Mouse (Mus musculus): ENCODE data around the gene Themis2.

Themis2 gene

DNA sequence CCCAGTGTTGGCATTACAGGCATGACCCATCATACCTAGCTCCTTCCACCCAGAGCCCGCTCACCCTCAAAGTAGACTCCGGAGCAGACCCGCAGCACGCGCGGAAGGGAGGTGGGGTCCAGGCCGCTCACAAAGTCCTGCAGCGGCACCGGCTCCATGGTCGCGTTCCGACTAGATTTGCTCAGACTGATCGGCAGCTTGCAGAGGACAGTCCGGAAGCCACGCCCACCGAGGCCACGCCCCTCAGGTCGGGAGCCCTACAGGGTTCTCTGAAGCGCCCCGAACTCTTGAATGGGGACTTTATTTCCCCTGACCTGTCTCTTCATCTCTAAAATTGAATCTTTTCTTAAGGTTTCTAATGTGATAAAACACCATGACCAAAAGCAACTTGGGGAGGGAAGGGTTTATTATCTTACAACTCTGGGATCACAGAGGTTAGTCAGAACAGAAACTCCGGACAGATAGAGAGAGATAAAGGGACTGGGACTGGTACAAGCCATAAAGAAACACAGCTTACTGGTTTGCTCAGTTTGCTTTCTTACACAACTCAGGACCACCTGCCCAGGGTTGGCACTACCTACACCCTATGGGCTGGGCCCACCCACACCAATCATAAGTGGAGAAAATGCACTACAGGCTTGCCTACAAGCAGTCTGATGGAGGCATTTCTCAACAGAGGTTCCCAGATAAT lies at the start of gene Themis2:
Gene Themis2 (minus strand): TSS at position 192 of the 691 bp plus-strand sequence.
- peak; percentile 82 for DNase-seq (ENCODE audit: low read depth, low spot score)

DNA sequence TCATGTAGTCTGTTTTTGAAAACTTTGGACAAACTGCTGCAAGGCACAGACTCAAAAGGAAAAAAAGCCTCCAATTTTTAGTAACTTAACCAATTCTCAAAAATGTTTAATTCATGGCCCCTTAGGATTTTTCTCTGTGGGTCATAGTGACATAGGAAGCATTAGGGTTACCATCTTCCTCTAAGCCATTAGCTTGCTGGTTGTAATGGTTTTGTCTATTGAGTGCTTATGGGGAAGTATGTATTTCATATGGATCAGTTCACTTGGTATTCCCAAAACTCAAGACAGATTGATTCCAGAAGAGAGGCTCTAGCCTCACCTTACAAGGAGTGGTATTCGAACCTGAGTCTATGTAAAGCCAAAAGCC lies 47.5 kb upstream of the Themis2 start:
- no peak for DNase-seq (ENCODE audit: low read depth, low spot score)

GRCm38 (mm10) chr4:132842970-132843704 lies 47.0 kb upstream of the Themis2 start, which contains the start of gene Ppp1r8:
Gene Ppp1r8 (minus strand): TSS chr4:132843169.
- DNase-seq (ENCODE audit: low read depth, low spot score) = peak; percentile 99

DNA sequence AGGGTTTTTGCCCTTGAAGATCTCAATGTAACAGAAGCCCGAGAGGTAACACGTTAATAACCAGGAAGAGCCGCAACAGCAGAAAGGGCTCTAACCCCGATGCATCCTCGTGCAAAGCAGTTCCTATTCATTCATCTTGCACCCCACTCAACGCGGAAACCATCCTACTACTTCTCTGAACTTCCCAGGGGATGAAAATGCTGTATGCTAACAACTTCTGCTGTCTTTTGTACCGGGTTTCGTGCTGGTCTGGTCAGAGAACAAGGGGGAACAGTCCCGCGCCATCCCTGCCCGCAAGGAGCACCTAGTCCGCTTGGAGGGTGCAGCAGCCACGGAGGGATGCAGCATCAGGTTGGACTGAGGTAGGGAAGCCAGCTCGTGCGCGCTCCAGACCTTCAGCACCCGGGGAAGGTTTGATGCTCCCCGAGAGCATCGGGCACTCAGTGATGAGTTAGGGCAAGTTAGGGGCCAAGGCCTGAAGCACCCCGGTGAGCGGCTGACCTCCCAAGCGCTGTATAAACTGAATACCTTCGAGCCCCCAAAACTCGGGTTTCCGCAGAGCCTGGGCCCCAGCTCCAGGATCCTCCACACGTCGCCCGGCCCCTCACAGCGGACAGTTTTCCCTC lies 46.2 kb upstream of the Themis2 start:
- DNase-seq (ENCODE audit: low read depth, low spot score) = peak; percentile 44

DNA sequence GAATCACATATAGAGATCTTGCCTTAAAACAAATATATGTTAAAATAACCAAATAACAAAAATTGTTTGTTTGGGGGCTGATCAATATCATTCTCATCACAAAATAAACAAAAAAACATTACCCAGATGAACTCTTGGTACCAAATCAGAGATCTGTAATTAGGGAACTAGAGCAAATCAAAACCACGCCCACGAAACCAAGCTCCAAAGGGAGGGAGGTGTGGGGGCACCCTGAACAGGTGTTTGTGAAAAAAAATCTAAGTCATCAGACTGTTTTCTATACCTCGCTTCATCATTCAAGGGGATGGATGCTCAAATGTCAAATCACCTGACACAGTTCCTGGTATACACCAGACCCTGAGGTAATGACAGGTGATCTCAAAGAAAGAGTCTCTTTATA lies 45.3 kb upstream of the Themis2 start:
- no peak for DNase-seq (ENCODE audit: low read depth, low spot score)

- peak; percentile 81 for DNase-seq (ENCODE audit: low read depth, low spot score)
Measured at GRCm38 (mm10) chr4:132823614-132824366, 27.6 kb upstream of the Themis2 start.

- no peak for DNase-seq (ENCODE audit: low read depth, low spot score)
Measured at GRCm38 (mm10) chr4:132818442-132818841, 22.3 kb upstream of the Themis2 start.

DNA sequence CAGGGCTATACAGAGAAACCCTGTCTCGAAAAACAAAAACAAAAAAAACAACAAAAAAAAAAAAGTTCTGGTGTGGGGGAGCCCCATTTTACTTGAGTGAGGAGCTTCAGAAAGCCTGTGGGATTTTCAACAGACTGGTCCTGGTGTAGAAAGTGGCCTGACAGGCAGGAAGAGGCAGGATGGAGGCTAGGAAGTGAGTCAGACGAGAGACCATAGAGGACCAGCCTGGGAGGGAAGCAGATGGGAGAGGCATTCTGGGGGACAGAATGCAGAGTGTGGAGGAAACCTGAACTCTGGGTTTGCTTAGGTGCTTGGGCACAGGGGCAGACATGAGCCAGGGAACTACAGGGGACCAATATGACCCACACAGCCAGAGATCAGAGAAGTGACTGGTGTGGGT lies 20.7 kb upstream of the Themis2 start:
- no peak for DNase-seq (ENCODE audit: low read depth, low spot score)

DNA sequence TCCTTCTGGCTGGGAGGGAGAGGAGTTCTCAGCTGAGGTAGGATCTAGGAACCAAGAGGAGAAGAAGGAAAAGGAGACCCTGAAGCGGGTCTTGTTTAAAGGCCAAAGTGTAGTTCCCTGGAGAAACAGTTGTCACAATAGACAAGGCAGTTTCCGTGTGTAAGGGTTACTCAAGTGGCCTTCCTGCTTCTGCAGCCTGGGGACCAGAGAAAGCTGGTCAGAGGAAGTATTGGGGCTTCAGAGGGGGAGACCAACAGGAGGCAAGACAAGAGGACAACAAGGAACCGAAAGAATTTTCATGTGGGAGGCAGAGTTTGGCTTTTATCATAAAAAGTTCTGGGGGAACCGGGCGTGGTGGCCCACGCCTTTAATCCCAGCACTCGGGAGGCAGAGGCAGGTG lies 20.2 kb upstream of the Themis2 start:
- no peak for DNase-seq (ENCODE audit: low read depth, low spot score)

GRCm38 (mm10) chr4:132809621-132810020 lies 13.4 kb upstream of the Themis2 start:
- no peak for DNase-seq (ENCODE audit: low read depth, low spot score)

DNA sequence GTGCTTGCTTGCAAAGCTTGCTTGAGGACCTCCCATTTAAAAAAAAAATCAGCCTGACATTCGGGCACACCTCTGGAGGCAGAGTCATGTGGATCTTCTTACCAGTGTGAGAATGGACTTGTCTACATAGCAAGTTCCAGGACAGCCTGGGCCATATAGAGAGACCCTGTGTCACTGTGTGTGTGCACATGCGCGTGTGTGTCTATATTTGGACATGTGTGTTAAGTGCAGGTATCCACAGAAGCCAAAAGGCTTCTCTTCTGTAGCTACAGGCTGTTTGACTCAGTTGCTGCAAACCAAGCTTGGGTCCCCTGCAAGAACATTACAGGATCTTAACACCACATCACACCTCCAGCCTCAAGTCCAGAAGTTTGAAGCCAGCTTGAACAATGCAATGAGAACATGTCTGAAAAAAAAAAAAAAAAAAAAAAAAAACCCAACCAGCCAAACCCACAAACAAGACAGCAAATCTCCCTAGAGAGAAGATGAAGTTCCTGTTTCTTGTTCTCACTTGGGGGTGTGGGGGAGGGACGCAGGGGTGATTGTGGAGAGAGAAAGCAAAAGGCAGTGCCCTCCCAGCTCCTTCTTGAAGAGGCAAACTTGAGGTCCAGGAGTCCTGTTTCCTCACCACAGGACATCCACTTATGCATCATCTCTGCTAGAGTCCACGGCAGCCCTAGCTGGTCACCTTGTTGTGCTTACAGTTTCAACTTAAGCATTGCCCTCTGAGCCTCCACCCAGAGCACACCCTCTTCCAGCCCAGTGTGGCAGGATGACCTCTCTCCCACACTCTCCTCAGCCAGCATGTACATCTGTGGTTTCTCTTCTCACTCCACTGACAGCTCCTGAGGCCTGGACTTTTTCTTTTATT lies 11.8 kb upstream of the Themis2 start:
- DNase-seq (ENCODE audit: low read depth, low spot score) = peak; percentile 36

GRCm38 (mm10) chr4:132806620-132807191 lies 10.5 kb upstream of the Themis2 start:
- no peak for DNase-seq (ENCODE audit: low read depth, low spot score)

DNA sequence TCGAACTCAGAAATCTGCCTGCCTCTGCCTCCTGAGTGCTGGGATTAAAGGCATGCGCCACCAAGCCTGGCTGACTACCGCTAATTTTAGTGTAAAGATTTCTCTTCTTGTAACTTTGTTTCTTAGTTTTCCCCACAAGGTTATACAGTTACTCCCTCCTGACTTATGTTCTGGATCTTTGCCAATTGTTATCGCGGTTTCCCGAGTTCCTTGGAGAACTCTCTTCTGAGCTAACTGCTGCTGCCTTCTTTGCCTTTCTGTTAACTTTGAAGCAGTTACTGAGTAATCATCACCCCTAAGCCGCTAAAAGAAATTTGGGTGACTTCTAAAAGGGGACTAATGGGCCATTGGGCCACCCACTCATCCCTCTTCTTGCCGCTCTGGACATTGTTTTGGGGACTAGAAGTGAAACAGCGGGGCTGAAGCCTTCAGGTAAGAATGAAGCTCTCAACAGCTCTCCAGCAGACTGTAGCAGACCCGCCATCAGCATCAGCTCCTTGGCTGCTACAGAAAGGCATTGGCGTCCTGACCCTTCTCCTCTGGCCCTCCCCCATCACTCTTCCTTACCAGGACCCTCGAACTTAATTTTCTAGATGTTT lies 9.5 kb upstream of the Themis2 start:
- DNase-seq (ENCODE audit: low read depth, low spot score) = no peak

- DNase-seq (ENCODE audit: low read depth, low spot score) = no peak
Measured at GRCm38 (mm10) chr4:132805146-132805545, 9.0 kb upstream of the Themis2 start.

DNA sequence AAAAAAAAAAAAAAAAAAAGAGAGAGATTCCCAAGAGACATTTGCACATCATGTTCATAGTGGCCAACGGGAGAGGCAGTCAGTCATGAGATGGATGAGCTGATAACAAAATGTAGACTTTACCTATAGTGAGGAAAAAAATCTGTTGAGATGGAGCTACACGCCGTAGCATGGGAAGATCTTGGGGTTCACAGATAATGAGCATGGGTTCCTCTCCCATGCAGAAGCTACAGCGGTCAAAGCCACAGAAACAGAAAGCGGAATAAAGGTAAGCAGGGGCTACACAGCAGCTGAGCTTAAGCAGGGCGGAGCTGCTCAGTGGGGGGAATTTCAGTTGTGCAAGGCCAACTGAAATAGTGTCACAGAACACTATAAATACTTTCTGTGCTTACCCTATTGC lies 8.1 kb upstream of the Themis2 start:
- DNase-seq (ENCODE audit: low read depth, low spot score) = no peak

GRCm38 (mm10) chr4:132803876-132804275 lies 7.7 kb upstream of the Themis2 start:
- DNase-seq (ENCODE audit: low read depth, low spot score) = no peak

- no peak for DNase-seq (ENCODE audit: low read depth, low spot score)
Measured at GRCm38 (mm10) chr4:132803212-132803611, 7.0 kb upstream of the Themis2 start.

- DNase-seq (ENCODE audit: low read depth, low spot score) = peak; percentile 55
Measured at GRCm38 (mm10) chr4:132802171-132802637, 6.0 kb upstream of the Themis2 start.

- no peak for DNase-seq (ENCODE audit: low read depth, low spot score)
Measured at GRCm38 (mm10) chr4:132801176-132802077, 5.2 kb upstream of the Themis2 start.
